Mouse (Mus musculus): ENCODE measurements around the gene Filip1l. TPM values are rescaled to one million over a fixed set of nuclear protein-coding genes. Genes with fewer than 3 reads are reported as not detected.

The Filip1l gene
- polyA plus RNA-seq, 1 experiment = 4.3 TPM

GRCm38 (mm10) chr16:57401702-57402101, 48.8 kb downstream of the Filip1l start:
- TF ChIP-seq CTCF (IDR thresholded peaks at IDR 0.05; ENCODE audit: borderline replicate concordance, control insufficient read depth, extremely low read depth, insufficient read depth, low read length, poor library complexity) = no peak
- DNase-seq = no peak
- H3K27me3 ChIP-seq (ENCODE audit: control insufficient read depth, insufficient read depth, low read length) = no peaks in the 10 kb centered on the region
- H3K27ac ChIP-seq (ENCODE audit: control insufficient read depth, insufficient read depth, low read length) = no peak overlapping the region
- peaks cover 11% of the 10 kb centered on the region for H3K4me1 ChIP-seq (replicated peaks; ENCODE audit: control insufficient read depth, insufficient read depth, low read length)
- no peak overlapping the region for H3K4me3 ChIP-seq (ENCODE audit: control insufficient read depth, insufficient read depth, low read length)
- WGBS = 85% methylated on average over 6 of the region's 6 CpGs
- H3K36me3 ChIP-seq (ENCODE audit: control insufficient read depth, insufficient read depth, low read length) = no peaks in the 10 kb centered on the region

DNA sequence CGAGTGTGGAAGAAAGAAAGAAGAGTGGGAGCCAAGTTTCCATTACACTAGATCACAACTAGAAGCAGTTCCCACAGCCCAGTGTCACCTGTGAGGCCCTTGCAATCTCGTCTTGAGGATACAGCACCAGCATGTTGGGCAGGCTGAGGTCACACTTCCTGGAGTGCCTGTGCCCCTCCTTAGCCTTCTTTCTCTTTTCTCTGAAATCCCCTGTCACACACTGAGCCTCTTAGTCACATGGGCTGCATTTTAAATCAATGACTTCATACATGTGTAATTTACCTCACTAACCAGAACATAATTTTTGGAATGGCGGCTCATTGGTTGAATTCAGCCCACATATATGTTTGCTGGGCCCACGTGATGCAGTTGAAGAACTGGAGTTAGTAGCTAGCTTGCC, 50.0 kb downstream of the Filip1l start:
- no peak for DNase-seq
- TF ChIP-seq CTCF (IDR thresholded peaks at IDR 0.05; ENCODE audit: borderline replicate concordance, control insufficient read depth, extremely low read depth, insufficient read depth, low read length, poor library complexity) = no peak
- no peak for TF ChIP-seq POLR2A (IDR thresholded peaks at IDR 0.05; ENCODE audit: control insufficient read depth, extremely low read depth, insufficient read depth, low read length, poor library complexity)
- 62% methylated on average over 4 of the region's 4 CpGs for WGBS
- H3K27ac ChIP-seq (ENCODE audit: control insufficient read depth, insufficient read depth, low read length) = no peak overlapping the region
- no peaks in the 10 kb centered on the region for H3K27me3 ChIP-seq (ENCODE audit: control insufficient read depth, insufficient read depth, low read length)
- peaks cover 11% of the 10 kb centered on the region for H3K4me1 ChIP-seq (replicated peaks; ENCODE audit: control insufficient read depth, insufficient read depth, low read length)
- H3K4me3 ChIP-seq (ENCODE audit: control insufficient read depth, insufficient read depth, low read length) = no peak overlapping the region
- no peaks in the 10 kb centered on the region for H3K36me3 ChIP-seq (ENCODE audit: control insufficient read depth, insufficient read depth, low read length)

DNA sequence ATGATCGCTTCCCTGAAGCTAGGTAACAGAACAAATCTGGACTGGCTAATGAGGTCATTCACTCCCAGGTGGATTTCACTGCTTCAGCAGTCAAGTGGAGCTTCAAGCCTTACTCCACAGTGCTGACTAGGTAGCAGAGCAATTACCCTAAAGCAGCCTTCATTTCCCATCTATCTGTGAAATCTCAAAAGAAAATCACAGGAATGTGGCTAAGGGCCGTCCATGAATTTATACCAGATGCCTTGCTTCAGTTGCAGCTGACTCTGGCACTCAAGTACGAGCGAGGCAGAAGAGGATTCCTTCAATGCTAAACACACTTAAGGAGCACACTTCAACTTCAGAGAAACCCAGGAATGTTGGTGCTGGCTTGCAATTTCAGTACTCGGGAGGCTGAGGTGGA, 50.9 kb downstream of the Filip1l start:
- H3K27me3 ChIP-seq (ENCODE audit: control insufficient read depth, insufficient read depth, low read length) = no peaks in the 10 kb centered on the region
- TF ChIP-seq POLR2A (IDR thresholded peaks at IDR 0.05; ENCODE audit: control insufficient read depth, extremely low read depth, insufficient read depth, low read length, poor library complexity) (no peak), CTCF (IDR thresholded peaks at IDR 0.05; ENCODE audit: borderline replicate concordance, control insufficient read depth, extremely low read depth, insufficient read depth, low read length, poor library complexity) (no peak)
- H3K36me3 ChIP-seq (ENCODE audit: control insufficient read depth, insufficient read depth, low read length) = no peaks in the 10 kb centered on the region
- H3K27ac ChIP-seq (ENCODE audit: control insufficient read depth, insufficient read depth, low read length) = no peak overlapping the region
- peaks cover 9% of the 10 kb centered on the region for H3K4me1 ChIP-seq (replicated peaks; ENCODE audit: control insufficient read depth, insufficient read depth, low read length)
- DNase-seq = no peak
- 94% methylated on average over 5 of the region's 5 CpGs for WGBS
- H3K4me3 ChIP-seq (ENCODE audit: control insufficient read depth, insufficient read depth, low read length) = no peak overlapping the region

GRCm38 (mm10) chr16:57412766-57413165, 59.9 kb downstream of the Filip1l start:
- Histone ChIP-seq H3K4me3 (ENCODE audit: control insufficient read depth, insufficient read depth, low read length) (no peak overlapping the region), H3K27me3 (ENCODE audit: control insufficient read depth, insufficient read depth, low read length) (no peaks in the 10 kb centered on the region), H3K36me3 (ENCODE audit: control insufficient read depth, insufficient read depth, low read length) (no peaks in the 10 kb centered on the region), H3K4me1 (replicated peaks; ENCODE audit: control insufficient read depth, insufficient read depth, low read length) (no peaks in the 10 kb centered on the region), H3K27ac (ENCODE audit: control insufficient read depth, insufficient read depth, low read length) (no peak overlapping the region)
- WGBS = 79% methylated on average over 4 of the region's 4 CpGs
- TF ChIP-seq CTCF (IDR thresholded peaks at IDR 0.05; ENCODE audit: borderline replicate concordance, control insufficient read depth, extremely low read depth, insufficient read depth, low read length, poor library complexity) = no peak
- no peak for TF ChIP-seq POLR2A (IDR thresholded peaks at IDR 0.05; ENCODE audit: control insufficient read depth, extremely low read depth, insufficient read depth, low read length, poor library complexity)
- no peak for DNase-seq

GRCm38 (mm10) chr16:57416049-57416448, 63.2 kb downstream of the Filip1l start:
- Histone ChIP-seq H3K4me1 (replicated peaks; ENCODE audit: control insufficient read depth, insufficient read depth, low read length) (no peaks in the 10 kb centered on the region), H3K27me3 (ENCODE audit: control insufficient read depth, insufficient read depth, low read length) (no peaks in the 10 kb centered on the region), H3K4me3 (ENCODE audit: control insufficient read depth, insufficient read depth, low read length) (no peak overlapping the region), H3K36me3 (ENCODE audit: control insufficient read depth, insufficient read depth, low read length) (no peaks in the 10 kb centered on the region), H3K27ac (ENCODE audit: control insufficient read depth, insufficient read depth, low read length) (no peak overlapping the region)
- WGBS = 89% methylated on average over 2 of the region's 2 CpGs
- no peak for TF ChIP-seq POLR2A (IDR thresholded peaks at IDR 0.05; ENCODE audit: control insufficient read depth, extremely low read depth, insufficient read depth, low read length, poor library complexity)
- no peak for DNase-seq

- 95% methylated on average over 9 of the region's 9 CpGs for WGBS
- H3K27me3 ChIP-seq (ENCODE audit: control insufficient read depth, insufficient read depth, low read length) = no peaks in the 10 kb centered on the region
- no peak overlapping the region for H3K4me3 ChIP-seq (ENCODE audit: control insufficient read depth, insufficient read depth, low read length)
- TF ChIP-seq CTCF (IDR thresholded peaks at IDR 0.05; ENCODE audit: borderline replicate concordance, control insufficient read depth, extremely low read depth, insufficient read depth, low read length, poor library complexity) (no peak), POLR2A (IDR thresholded peaks at IDR 0.05; ENCODE audit: control insufficient read depth, extremely low read depth, insufficient read depth, low read length, poor library complexity) (no peak)
- H3K27ac ChIP-seq (ENCODE audit: control insufficient read depth, insufficient read depth, low read length) = no peak overlapping the region
- H3K36me3 ChIP-seq (ENCODE audit: control insufficient read depth, insufficient read depth, low read length) = no peaks in the 10 kb centered on the region
- DNase-seq = no peak
- peaks cover 3% of the 10 kb centered on the region for H3K4me1 ChIP-seq (replicated peaks; ENCODE audit: control insufficient read depth, insufficient read depth, low read length)
Observed at GRCm38 (mm10) chr16:57417017-57417416, 64.1 kb downstream of the Filip1l start.

- DNase-seq = no peak
- Histone ChIP-seq H3K4me3 (ENCODE audit: control insufficient read depth, insufficient read depth, low read length) (no peak overlapping the region), H3K27me3 (ENCODE audit: control insufficient read depth, insufficient read depth, low read length) (no peaks in the 10 kb centered on the region), H3K27ac (ENCODE audit: control insufficient read depth, insufficient read depth, low read length) (no peak overlapping the region), H3K4me1 (replicated peaks; ENCODE audit: control insufficient read depth, insufficient read depth, low read length) (peaks cover 7% of the 10 kb centered on the region), H3K36me3 (ENCODE audit: control insufficient read depth, insufficient read depth, low read length) (no peaks in the 10 kb centered on the region)
- TF ChIP-seq CTCF (IDR thresholded peaks at IDR 0.05; ENCODE audit: borderline replicate concordance, control insufficient read depth, extremely low read depth, insufficient read depth, low read length, poor library complexity) (no peak), POLR2A (IDR thresholded peaks at IDR 0.05; ENCODE audit: control insufficient read depth, extremely low read depth, insufficient read depth, low read length, poor library complexity) (no peak)
- WGBS = 94% methylated on average over 1 of the region's 1 CpGs
Observed at GRCm38 (mm10) chr16:57417955-57418354, 65.1 kb downstream of the Filip1l start.
